Mouse (Mus musculus) ES-E14 (cell line): ENCODE measurements around the gene Efna1. TPM values are rescaled to one million over a fixed set of nuclear protein-coding genes. Genes with fewer than 3 reads are reported as not detected.

Source experiments
- DNase-seq: peaks from one replicate; pipeline ENCODE4 v3.0.0-alpha.2; 2013; ENCODE audit warnings: low read depth, low spot score
- H3K27ac ChIP-seq: 2 replicates; pipeline ENCODE4 v1.5.1; 2012; ENCODE audit warnings: low read depth, mild to moderate bottlenecking, low read length, moderate library complexity, mixed read lengths; ENCODE audit not compliant: poor library complexity, insufficient read depth, severe bottlenecking
- H3K36me3 ChIP-seq: 2 replicates; pipeline ENCODE4 v1.6.1; 2012; ENCODE audit warnings: mild to moderate bottlenecking, low read length, moderate library complexity, mixed read lengths; ENCODE audit not compliant: control insufficient read depth, poor library complexity, insufficient read depth, severe bottlenecking
- H3K4me1 ChIP-seq, 2 experiments: fragments of 150-350 bp in 1 of 2; sonication (generic) in 1 of 2; 2 replicates each; pipeline ENCODE4 v1.6.1; 2012; ENCODE audit warnings: low read length in 2 of 2, mild to moderate bottlenecking in 1 of 2, mixed read lengths in 1 of 2; ENCODE audit not compliant: control insufficient read depth in 2 of 2, insufficient read depth in 2 of 2, poor library complexity in 1 of 2
- H3K4me3 ChIP-seq, 2 experiments: fragments of 150-350 bp in 1 of 2; sonication (generic) in 1 of 2; 2 replicates each; pipeline ENCODE4 v1.5.1; 2012; ENCODE audit warnings: low read length in 2 of 2, low read depth in 1 of 2, mild to moderate bottlenecking in 1 of 2, mixed read lengths in 1 of 2; ENCODE audit not compliant: insufficient read depth in 1 of 2, poor library complexity in 1 of 2, severe bottlenecking in 1 of 2
- H3K9ac ChIP-seq: 2 replicates; pipeline ENCODE4 v1.6.1; 2012; ENCODE audit warnings: low read depth, mild to moderate bottlenecking, low read length, mixed read lengths; ENCODE audit not compliant: poor library complexity, insufficient read depth, severe bottlenecking
- H3K9me3 ChIP-seq: fragments of 150-350 bp; sonication (generic); 2 replicates; pipeline ENCODE4 v1.6.1; 2012; ENCODE audit warnings: low read depth, mild to moderate bottlenecking, low read length; ENCODE audit not compliant: control insufficient read depth, insufficient read depth
- CHD2 ChIP-seq: IDR thresholded peaks from 2 replicates; pipeline ENCODE4 v1.6.1; 2014; ENCODE audit warnings: mild to moderate bottlenecking, low read depth, low read length, inconsistent platforms
- HCFC1 ChIP-seq: IDR thresholded peaks from 2 replicates; pipeline ENCODE4 v1.6.1; 2012; ENCODE audit warnings: low read length, inconsistent platforms, borderline replicate concordance; ENCODE audit not compliant: insufficient read depth
- MAFK ChIP-seq: IDR thresholded peaks from 2 replicates; pipeline ENCODE4 v1.6.1; 2014; ENCODE audit warnings: mild to moderate bottlenecking, low read depth, low read length, inconsistent platforms; ENCODE audit not compliant: insufficient read depth
- ZC3H11A ChIP-seq: IDR thresholded peaks from 2 replicates; pipeline ENCODE4 v1.6.1; 2012; ENCODE audit warnings: low read depth, mild to moderate bottlenecking, inconsistent platforms, low read length, borderline replicate concordance
- ZNF384 ChIP-seq: IDR thresholded peaks from 2 replicates; pipeline ENCODE4 v1.6.1; 2012; ENCODE audit warnings: low read depth, low read length, inconsistent platforms
- in situ Hi-C, 2 experiments: fragments of 600-800 bp; cut with MboI; formaldehyde crosslinking; loops; one replicate each; pipeline ENCODE4 v1.15.1; 2025; ENCODE audit warnings: low sequenced_read_pairs in 2 of 2, inconsistent platforms in 1 of 2; ENCODE audit not compliant: unreplicated experiment in 2 of 2
- total RNA-seq: library from RNA; depleted of rRNA; stranded (reverse); fragments of 300-350 nt; gene quantifications from 2 replicates; pipeline ENCODE4 v1.2.3, GENCODE M21; 2012

Efna1 gene
- total RNA-seq, 1 experiment: 2.1 TPM

- Histone ChIP-seq H3K4me1 (peaks cover 3 to 17% of the 10 kb centered on the region in 2 experiments; a peak in 3 of 4 replicates), H3K27ac (no peak overlapping the region), H3K9me3 (no peaks in the 10 kb centered on the region), H3K4me3 (peak overlapping the region; percentile 63 to 65), H3K36me3 (peaks cover 15% of the 10 kb centered on the region; the same call in 1 of the 2 replicates), H3K9ac (peak overlapping the region; percentile 49; the same call in 1 of the 2 replicates)
- in situ Hi-C loops: no loop called here
- TF ChIP-seq HCFC1 (no peak), MAFK (no peak), ZC3H11A (no peak), ZNF384 (no peak), CHD2 (no peak)
- DNase-seq: no peak
Measured at GRCm38 (mm10) chr3:89244982-89245687, 35.8 kb downstream of the Efna1 start.

DNA sequence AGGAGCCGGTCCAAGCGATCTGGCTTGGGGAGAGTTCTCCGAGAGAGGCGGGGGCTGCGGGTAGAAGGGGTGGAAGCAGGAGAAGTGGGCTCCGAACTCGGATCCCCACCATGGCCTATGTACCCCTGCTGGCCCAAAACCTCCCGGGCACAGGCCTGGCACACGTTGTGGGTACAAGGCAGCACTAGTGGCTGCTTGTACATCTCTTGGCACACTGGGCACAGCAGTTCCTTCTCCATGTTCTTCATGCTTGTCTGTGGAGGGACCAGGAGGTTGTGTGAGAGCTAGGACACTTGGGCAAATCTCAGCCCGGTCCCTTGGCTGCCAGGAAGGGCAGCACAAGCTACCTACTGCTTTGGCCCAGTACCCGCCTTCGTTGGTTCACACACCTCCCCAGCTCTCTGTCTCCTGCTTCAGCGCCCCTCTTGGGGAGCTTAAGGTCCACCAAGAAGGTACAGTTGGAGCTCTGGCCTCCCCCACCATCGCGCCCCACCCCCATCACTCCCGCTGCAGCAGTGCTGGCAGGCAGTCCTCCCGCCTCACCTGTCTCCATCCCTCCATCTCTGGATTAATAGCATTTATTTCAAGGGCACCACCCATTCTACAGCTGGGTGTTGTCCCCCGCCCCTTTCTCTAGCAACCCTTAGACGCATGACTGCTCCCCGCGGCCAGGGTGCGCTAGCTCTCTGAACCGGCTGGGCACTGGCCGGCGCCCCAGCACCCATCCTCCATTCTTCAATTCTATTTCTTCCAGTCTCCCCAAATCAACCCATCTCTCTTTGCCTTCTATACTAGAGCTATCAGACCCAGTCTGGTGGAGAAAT is 36.6 kb downstream of the Efna1 start:
- Histone ChIP-seq H3K36me3 (peaks cover 10% of the 10 kb centered on the region; the same call in 1 of the 2 replicates), H3K27ac (no peak overlapping the region), H3K4me3 (peak overlapping the region; percentile 62 to 63), H3K9ac (peak overlapping the region; percentile 17; the same call in 1 of the 2 replicates), H3K9me3 (no peaks in the 10 kb centered on the region), H3K4me1 (peaks cover 3 to 17% of the 10 kb centered on the region in 2 experiments; a peak in 3 of 4 replicates)
- in situ Hi-C loops: no loop called here
- DNase-seq: no peak
- no peak for TF ChIP-seq CHD2
- no peak for TF ChIP-seq ZC3H11A
- no peak for TF ChIP-seq MAFK
- TF ChIP-seq HCFC1: no peak
- TF ChIP-seq ZNF384: no peak

GRCm38 (mm10) chr3:89243609-89244008 is 37.3 kb downstream of the Efna1 start:
- TF ChIP-seq CHD2 (no peak), HCFC1 (no peak), ZNF384 (no peak), MAFK (no peak), ZC3H11A (no peak)
- DNase-seq: no peak
- no peak overlapping the region for H3K27ac ChIP-seq
- H3K4me1 ChIP-seq: peaks cover 3 to 17% of the 10 kb centered on the region in 2 experiments; a peak in 3 of 4 replicates
- H3K9ac ChIP-seq: peak overlapping the region; percentile 54
- H3K36me3 ChIP-seq: peaks cover 6% of the 10 kb centered on the region; the same call in 1 of the 2 replicates
- peak overlapping the region in 1 of 2 experiments; percentile 35; a peak in 2 of 4 replicates for H3K4me3 ChIP-seq
- no peaks in the 10 kb centered on the region for H3K9me3 ChIP-seq
- in situ Hi-C loops: no loop called here

- in situ Hi-C loops: no loop called here
- TF ChIP-seq ZC3H11A (no peak), MAFK (no peak), CHD2 (no peak), HCFC1 (no peak), ZNF384 (no peak)
- H3K4me1 ChIP-seq: peaks cover 3 to 18% of the 10 kb centered on the region in 2 experiments; a peak in 3 of 4 replicates
- H3K9me3 ChIP-seq: no peaks in the 10 kb centered on the region
- H3K36me3 ChIP-seq: peaks cover 8% of the 10 kb centered on the region
- H3K27ac ChIP-seq: no peak overlapping the region
- H3K9ac ChIP-seq: no peak overlapping the region
- no peak overlapping the region for H3K4me3 ChIP-seq
- DNase-seq: no peak
Measured at GRCm38 (mm10) chr3:89242331-89242895, 38.5 kb downstream of the Efna1 start.
